Mouse (Mus musculus): ENCODE measurements around the gene Pgbd5.

DNA sequence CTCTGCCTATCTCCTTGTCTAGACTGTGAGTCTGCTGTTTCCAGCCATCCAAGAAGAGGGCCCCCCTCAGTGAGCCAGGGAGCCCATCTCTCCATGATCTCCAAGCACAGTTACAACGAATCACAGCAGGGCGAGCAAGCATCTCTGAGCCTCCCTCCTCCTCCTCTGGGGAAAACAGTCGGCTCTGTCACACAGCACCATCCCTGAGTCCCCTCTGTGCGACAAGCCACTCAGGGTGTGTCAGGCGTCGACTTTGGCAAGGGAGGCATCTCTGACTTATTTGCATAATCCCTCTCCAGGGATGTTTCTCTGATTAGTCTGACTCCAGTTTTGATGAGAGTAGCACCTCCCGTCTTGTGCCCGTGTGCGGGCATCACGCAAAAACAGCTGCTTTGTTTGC is 57.2 kb downstream of the Pgbd5 start:
- no peak for TF ChIP-seq POLR2A (IDR thresholded peaks at IDR 0.05; ENCODE audit: borderline replicate concordance, control insufficient read depth, low read depth, low read length)
- TF ChIP-seq CTCF (IDR thresholded peaks at IDR 0.05; ENCODE audit: control insufficient read depth, insufficient read depth, low read length): no peak
